Mouse (Mus musculus) neural tube, embryonic 13.5 days (tissue): Measurements from ENCODE around the gene Hdc. TPM values are rescaled to one million over a fixed set of nuclear protein-coding genes. Genes with fewer than 3 reads are reported as not detected.

Experiments
- ATAC-seq: fragments of 200-750 bp; cut with Nextera tagmentation; 2 replicates; pipeline ENCODE4 v1.8.0; 2017; ENCODE audit warnings: low read depth, mild to moderate bottlenecking, moderate TSS enrichment, moderate library complexity
- H3K27ac ChIP-seq: fragments of 300-500 bp; sonication (generic); replicated peaks from 2 replicates; pipeline ENCODE4 v1.5.1; 2015; ENCODE audit warnings: moderate library complexity, mild to moderate bottlenecking, inconsistent platforms
- H3K27me3 ChIP-seq: fragments of 300-500 bp; sonication (generic); 2 replicates; pipeline ENCODE4 v1.6.1; 2015; ENCODE audit warnings: mild to moderate bottlenecking, inconsistent platforms
- H3K36me3 ChIP-seq: fragments of 300-500 bp; sonication (generic); 2 replicates; pipeline ENCODE4 v1.6.1; 2015; ENCODE audit warnings: mild to moderate bottlenecking, inconsistent platforms
- H3K4me1 ChIP-seq: fragments of 300-500 bp; sonication (generic); replicated peaks from 2 replicates; pipeline ENCODE4 v1.6.1; 2015; ENCODE audit warnings: inconsistent platforms
- H3K4me2 ChIP-seq: fragments of 300-500 bp; sonication (generic); 2 replicates; pipeline ENCODE4 v1.6.1; 2015; ENCODE audit warnings: inconsistent platforms, mild to moderate bottlenecking, moderate library complexity
- H3K4me3 ChIP-seq: fragments of 300-500 bp; sonication (generic); 2 replicates; pipeline ENCODE4 v1.5.1; 2015; ENCODE audit warnings: mild to moderate bottlenecking, inconsistent platforms
- H3K9ac ChIP-seq: fragments of 300-500 bp; sonication (generic); 2 replicates; pipeline ENCODE4 v1.6.1; 2015; ENCODE audit warnings: moderate library complexity, mild to moderate bottlenecking, inconsistent platforms
- H3K9me3 ChIP-seq: fragments of 300-500 bp; sonication (generic); 2 replicates; pipeline ENCODE4 v1.6.1; 2016; ENCODE audit warnings: inconsistent platforms
- WGBS: fragments of 180-500 bp; shearing (Covaris S2); methylation state at CpG from one replicate; pipeline ENCODE4 v1.1.7; 2015; 5-methylcytosine and 5-hydroxymethylcytosine counted together
- polyA plus RNA-seq: library from polyadenylated mRNA; unstranded; fragments of >200 nt; fragmentation: Nextera tagmentation; extraction: Ambion mirVana; gene quantifications from 2 replicates; pipeline ENCODE4 v1.2.1, GENCODE M21; 2015

Hdc gene
- polyA plus RNA-seq, 1 experiment from 2014 or later, result 0.15 TPM

DNA sequence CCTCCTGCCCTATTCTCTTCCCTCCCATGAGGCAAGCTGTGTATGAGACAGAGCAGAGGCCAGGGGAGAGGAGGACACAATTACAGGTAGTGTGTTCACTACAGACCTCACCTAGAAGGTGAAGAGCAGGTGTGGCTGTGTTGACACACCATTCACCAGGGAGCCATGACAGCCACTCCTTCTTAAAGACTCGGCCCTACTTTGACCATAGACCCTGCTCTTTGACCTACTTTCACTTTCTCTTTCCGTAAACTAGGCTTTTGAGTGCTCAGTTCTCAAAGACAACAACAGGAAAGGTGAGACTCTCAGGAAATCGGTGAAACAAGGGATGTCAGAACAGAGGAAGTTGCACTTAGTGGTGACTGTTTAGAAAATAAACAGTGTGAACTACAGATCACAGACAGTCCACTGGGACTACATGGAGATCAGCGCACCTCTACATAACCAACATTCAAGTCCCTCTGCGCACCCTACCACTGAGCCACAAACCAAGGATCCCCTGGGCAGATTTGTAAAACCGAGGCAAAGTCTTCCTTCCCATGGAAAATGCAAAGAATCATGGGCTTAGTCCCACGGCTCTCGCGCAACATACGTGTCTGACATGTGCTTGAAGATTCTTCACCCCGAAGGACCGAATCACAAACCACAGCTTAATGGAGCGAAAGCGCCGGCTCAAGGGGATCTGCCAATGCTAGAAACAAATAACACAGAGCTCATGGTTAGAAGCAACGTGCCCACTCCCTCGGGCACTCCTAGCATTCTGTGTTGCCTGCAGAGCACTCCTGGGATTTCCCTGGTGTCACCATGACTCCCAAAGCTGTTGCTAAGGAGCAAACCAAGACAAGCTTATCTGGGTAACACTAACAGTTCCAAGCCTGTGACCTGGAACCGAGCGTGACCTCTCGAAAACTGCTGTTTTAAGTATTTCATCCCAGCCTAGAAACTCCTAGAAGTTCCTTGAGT, 21.5 kb downstream of the Hdc start:
- Histone ChIP-seq H3K27me3 (no peaks in the 10 kb centered on the region), H3K9ac (no peak overlapping the region), H3K36me3 (no peaks in the 10 kb centered on the region), H3K9me3 (no peaks in the 10 kb centered on the region), H3K27ac (no peak overlapping the region), H3K4me2 (no peak overlapping the region), H3K4me3 (no peak overlapping the region), H3K4me1 (no peaks in the 10 kb centered on the region)
- no peak for ATAC-seq
- WGBS, result 86% methylated on average over 20 of the region's 20 CpGs

DNA sequence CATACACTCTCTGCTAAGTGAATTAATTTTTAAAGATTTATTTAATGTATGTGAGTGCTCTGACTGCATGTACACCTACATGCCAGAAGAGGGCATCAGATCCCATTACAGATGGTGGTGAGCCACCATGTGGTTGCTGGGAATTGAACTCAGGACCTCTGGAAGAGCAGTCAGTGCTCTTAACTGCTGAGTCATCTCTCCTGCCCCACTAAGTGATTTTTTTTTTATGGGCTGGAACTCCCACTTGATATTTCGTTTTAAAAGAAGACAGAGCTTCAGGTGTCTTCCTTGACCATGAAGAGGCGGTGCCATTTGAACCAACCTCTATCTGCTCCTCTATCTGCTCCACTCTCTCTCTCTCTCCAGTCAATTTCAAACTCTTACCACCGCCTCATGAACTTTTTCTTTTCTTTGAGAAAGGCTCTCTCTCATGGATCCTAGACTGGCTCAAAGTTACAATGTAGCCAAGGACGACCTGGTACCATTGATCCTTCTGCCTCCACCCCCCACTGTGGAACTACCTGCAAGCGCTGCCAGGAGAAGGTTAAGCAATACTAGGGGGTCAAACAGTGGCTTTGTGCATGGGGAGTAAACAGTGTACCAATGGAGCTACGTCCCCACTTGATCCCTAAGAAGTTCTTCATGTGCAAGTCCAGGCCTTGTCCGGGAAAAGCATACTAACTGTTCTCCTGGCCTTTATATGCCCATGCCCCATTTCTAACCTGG, 22.6 kb downstream of the Hdc start:
- no peaks in the 10 kb centered on the region for H3K27me3 ChIP-seq
- no peak for ATAC-seq
- H3K4me1 ChIP-seq, result no peaks in the 10 kb centered on the region
- H3K27ac ChIP-seq, result no peak overlapping the region
- no peak overlapping the region for H3K4me3 ChIP-seq
- 89% methylated on average over 7 of the region's 7 CpGs for WGBS
- no peak overlapping the region for H3K4me2 ChIP-seq
- H3K9me3 ChIP-seq, result no peaks in the 10 kb centered on the region
- H3K36me3 ChIP-seq, result no peaks in the 10 kb centered on the region
- no peak overlapping the region for H3K9ac ChIP-seq

DNA sequence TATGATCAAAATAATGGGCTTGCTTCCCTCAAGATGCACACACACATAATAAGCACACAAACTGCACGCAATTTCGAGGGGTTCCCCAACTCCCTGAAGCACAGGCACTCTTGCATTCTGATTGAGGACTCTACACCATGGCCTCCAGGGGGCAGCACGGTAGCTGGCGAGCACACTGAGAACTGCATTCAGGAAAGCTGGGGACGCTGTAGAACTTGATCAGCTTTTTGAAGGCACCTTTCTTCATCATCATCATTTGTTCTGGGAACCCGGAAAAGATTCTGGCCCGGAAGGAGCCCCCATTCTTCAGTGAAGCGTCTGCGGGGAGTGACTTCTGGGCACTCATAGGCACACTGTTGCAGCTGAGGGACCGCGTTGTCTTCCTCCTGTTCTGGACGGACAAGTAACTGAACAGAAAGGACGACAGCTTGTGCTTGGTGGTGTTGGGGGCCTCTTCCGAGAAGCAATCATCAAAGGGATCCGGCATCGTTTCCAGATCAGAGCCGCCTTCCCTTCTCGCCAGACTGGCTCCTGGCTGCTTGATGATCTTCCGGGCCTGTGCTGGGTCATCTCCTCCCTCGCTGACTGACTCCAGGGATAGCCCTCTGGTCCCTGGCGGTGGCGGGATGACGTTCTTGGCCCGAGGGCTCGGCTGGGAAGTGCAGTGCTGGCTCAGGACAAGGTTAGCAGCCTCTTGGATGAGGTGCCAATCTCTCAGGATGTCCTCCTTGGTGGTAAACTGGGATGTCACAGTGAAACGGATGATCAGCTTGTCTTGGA, 25.1 kb downstream of the Hdc start:
- Histone ChIP-seq H3K4me3 (peak overlapping the region; percentile 32), H3K4me1 (no peaks in the 10 kb centered on the region), H3K9ac (peak overlapping the region; percentile 58), H3K27me3 (no peaks in the 10 kb centered on the region), H3K9me3 (no peaks in the 10 kb centered on the region), H3K27ac (no peak overlapping the region), H3K4me2 (peak overlapping the region; percentile 56), H3K36me3 (no peaks in the 10 kb centered on the region)
- no peak; the same call in none of the 2 replicates for ATAC-seq
- 33% methylated on average over 26 of the region's 26 CpGs for WGBS

DNA sequence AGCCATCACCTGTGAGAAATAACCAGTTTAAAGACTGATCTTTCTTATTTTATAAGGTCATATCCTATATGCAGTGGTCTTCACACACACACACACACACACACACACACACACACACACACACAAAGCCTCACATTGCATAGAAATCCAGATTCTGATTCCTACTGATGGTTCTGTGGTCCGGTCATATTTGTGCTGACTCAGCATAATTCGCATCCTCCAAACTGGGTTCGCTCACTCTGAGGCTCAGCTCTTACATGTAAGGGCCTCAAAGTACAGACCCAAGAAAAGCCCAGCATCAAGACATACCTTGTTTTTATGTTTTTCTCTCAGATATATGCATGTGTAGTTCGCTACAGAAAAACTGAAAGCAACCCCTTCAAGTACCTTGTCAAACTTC, 27.8 kb downstream of the Hdc start:
- Histone ChIP-seq H3K4me3 (no peak overlapping the region), H3K27me3 (no peaks in the 10 kb centered on the region), H3K36me3 (peaks cover 5% of the 10 kb centered on the region), H3K9me3 (no peaks in the 10 kb centered on the region), H3K4me2 (no peak overlapping the region), H3K4me1 (no peaks in the 10 kb centered on the region), H3K27ac (no peak overlapping the region), H3K9ac (no peak overlapping the region)
- 96% methylated on average over 4 of the region's 4 CpGs for WGBS
- ATAC-seq, result no peak

DNA sequence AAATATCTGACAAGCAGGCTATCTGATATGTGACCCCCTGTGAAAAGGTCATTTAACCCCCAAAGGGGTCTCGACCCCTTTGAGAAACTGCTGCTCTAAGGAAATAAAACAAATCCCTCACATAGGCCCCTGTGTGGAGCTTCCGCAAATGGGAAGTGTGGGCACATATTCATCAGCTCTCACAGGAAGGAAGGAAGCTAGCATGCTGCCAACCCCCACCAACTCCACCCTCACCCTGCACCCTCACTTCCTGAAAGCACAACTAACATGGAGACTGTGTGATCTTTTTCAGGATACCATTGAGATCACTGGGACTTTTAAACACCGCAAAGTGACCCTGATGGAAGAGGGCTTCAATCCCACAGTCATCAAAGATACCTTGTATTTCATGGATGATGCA, 31.6 kb downstream of the Hdc start:
- Histone ChIP-seq H3K36me3 (peaks cover 8% of the 10 kb centered on the region), H3K4me2 (no peak overlapping the region), H3K27ac (no peak overlapping the region), H3K4me1 (no peaks in the 10 kb centered on the region), H3K4me3 (no peak overlapping the region), H3K9me3 (no peaks in the 10 kb centered on the region), H3K27me3 (no peaks in the 10 kb centered on the region), H3K9ac (no peak overlapping the region)
- WGBS, result 85% methylated on average over 3 of the region's 3 CpGs
- ATAC-seq, result no peak

DNA sequence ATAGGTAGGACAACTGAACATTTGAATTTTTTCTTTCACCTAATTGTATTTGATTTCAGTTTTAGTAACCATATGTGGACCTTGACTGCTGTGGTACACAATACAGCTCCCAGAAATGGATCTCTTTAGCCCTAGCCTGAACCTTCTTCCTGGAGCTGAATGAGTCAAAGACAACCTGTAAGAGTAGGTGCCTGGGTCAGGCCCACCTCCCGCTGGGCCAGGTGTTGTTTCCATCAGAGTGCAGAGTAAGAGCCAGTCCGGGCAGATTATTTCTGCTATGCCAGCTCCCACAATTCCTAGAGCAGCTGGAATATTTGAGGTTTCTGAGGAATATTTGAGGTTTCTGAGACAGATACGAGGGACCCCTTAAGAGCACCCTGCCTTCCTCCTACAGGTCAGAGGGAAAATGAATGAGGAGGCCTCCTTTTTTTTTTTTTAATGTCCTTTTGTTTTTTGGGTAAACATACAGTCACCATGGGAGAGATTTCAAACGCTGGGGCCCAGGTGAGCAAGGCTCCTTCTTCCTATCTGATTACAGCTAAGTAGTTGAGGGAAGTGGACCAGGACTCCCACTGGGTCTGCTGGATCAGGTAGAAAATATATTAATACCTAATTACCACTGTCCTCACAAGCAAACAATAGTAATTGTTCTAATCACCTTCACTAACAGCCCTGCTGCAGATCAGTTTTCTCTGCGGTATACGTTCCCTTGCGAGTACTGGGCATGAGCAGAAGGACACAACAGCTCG, 34.3 kb downstream of the Hdc start:
- WGBS, result 84% methylated on average over 8 of the region's 8 CpGs
- Histone ChIP-seq H3K4me1 (no peaks in the 10 kb centered on the region), H3K9me3 (no peaks in the 10 kb centered on the region), H3K27me3 (no peaks in the 10 kb centered on the region), H3K36me3 (peaks cover 8% of the 10 kb centered on the region), H3K4me2 (no peak overlapping the region), H3K9ac (no peak overlapping the region), H3K27ac (no peak overlapping the region), H3K4me3 (no peak overlapping the region)
- ATAC-seq, result no peak

DNA sequence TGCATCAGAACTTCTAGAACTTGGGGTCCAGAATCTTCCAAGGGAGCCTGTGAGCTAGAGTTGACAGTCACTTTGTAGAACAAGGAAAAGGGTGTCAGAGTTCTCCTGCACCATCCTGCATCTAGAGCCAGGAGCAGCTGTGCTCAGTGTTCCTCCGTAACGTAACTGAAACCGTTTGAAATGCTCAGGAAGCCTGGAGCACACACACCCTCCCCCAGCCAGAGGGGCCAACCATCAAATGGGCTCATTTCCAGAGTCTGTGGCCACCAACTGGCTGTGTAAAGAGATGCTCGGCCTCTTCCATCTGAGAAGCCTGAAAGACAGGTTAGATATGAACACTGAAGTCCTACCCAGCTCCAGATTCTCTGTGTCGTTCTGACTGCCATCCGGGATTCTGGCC, 35.1 kb downstream of the Hdc start:
- no peaks in the 10 kb centered on the region for H3K4me1 ChIP-seq
- no peak overlapping the region for H3K9ac ChIP-seq
- peaks cover 8% of the 10 kb centered on the region for H3K36me3 ChIP-seq
- 78% methylated on average over 6 of the region's 6 CpGs for WGBS
- H3K4me3 ChIP-seq, result no peak overlapping the region
- no peaks in the 10 kb centered on the region for H3K9me3 ChIP-seq
- H3K27ac ChIP-seq, result no peak overlapping the region
- H3K4me2 ChIP-seq, result no peak overlapping the region
- no peaks in the 10 kb centered on the region for H3K27me3 ChIP-seq
- ATAC-seq, result no peak

DNA sequence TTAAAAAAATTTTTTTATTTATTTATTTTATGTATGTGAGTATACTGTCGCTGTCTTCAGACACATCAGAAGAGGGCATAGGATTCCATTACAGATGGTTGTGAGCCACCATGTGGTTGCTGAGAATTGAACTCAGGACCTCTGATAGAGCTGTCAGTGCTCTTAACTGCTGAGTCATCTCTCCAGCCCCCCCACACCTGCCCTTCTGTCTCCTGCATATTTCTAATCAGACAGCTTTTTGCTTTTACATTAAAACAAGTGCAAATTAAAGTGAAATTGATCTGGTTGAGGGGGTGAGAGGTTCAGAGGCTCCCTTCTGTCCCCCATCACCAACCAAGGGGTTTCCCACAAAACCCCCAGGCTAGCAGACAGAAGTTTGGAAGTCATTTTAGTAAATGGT, 39.8 kb downstream of the Hdc start:
- WGBS, result 95% methylated on average over 1 of the region's 1 CpGs
- Histone ChIP-seq H3K4me3 (no peak overlapping the region), H3K9ac (no peak overlapping the region), H3K36me3 (no peaks in the 10 kb centered on the region), H3K4me2 (no peak overlapping the region), H3K4me1 (no peaks in the 10 kb centered on the region), H3K27me3 (no peaks in the 10 kb centered on the region), H3K9me3 (no peaks in the 10 kb centered on the region), H3K27ac (no peak overlapping the region)
- no peak for ATAC-seq

DNA sequence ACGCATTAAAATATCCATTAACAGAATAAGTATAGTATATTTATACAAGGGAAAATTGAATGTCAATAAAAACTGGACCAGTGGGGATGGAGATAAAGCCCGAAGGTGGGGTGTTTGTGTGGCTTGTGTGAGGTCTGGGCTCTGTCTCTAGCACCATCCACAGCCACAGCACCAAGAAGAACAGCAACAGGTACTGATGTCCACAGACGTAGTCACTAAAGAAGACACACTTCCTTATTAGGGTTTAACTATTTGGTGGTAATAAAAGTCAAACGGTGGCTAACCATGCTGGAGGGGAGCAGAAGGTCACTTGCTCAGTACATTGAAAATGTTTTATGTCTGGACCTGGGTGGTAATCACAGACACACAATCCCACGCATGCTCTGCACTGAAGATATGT, 41.7 kb downstream of the Hdc start:
- WGBS, result 84% methylated on average over 5 of the region's 5 CpGs
- Histone ChIP-seq H3K9me3 (no peaks in the 10 kb centered on the region), H3K36me3 (no peaks in the 10 kb centered on the region), H3K27ac (no peak overlapping the region), H3K4me3 (no peak overlapping the region), H3K4me2 (no peak overlapping the region), H3K4me1 (no peaks in the 10 kb centered on the region), H3K9ac (no peak overlapping the region), H3K27me3 (no peaks in the 10 kb centered on the region)
- no peak for ATAC-seq

DNA sequence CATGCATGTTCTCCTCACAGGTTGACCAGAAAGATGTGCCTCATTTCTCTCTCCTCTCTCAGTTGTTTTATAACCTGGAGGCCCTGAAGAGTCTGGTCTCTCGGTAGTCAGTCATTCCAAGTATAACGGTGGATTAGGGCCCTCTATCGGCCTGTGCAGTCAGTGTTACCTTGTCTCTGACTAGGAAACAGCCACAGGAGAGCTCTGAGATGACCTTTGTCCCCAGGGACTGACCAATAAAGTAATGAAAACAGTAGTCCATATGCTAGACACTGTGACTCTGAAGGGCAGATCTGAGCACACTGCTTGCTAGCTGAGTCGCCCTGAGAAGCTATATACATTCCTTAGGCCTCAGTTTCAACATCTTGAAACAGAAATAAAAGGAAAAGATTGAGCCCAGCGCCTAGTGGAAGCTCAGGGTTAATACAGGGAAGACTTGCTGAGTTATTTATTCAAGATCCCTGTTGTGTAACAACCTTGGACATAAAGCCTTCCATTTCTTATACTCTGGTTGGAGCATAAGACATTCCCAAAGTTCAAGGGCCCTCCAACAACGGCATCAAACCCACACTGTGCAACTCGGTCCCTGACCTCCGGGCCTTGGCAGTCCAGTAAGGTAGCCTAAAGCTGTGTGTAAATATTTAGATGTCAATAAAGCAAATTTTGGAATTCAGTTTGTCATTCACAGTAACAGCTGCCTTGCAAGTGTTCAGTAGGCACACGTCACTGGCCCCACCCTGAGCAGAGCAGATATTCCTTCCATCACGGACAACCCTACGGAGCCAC, 43.5 kb downstream of the Hdc start:
- Histone ChIP-seq H3K4me2 (no peak overlapping the region), H3K4me3 (no peak overlapping the region), H3K9me3 (peaks cover 6% of the 10 kb centered on the region; the same call in 1 of the 2 replicates), H3K9ac (no peak overlapping the region), H3K4me1 (no peaks in the 10 kb centered on the region), H3K27me3 (no peaks in the 10 kb centered on the region), H3K36me3 (no peaks in the 10 kb centered on the region), H3K27ac (no peak overlapping the region)
- 81% methylated on average over 11 of the region's 11 CpGs for WGBS
- ATAC-seq, result no peak

DNA sequence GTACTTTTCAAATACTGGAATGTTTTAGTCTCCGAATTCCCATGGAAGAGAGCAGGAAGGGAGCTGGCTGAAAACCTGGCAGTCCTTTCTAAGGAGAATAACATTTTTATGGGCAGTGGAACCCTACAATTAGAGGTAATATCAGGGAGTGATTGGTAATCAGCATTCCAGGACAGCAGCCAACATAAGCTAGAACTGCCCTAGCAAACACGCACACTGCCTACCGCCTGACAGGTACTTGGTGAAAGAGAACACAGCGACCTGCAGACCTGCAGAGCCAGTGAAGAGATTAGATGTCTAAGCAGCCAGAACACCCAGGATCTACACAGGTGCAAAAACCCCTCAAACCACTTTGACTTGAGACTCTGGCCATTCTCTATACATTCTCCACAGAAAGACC, 46.4 kb downstream of the Hdc start:
- Histone ChIP-seq H3K9ac (no peak overlapping the region), H3K27ac (no peak overlapping the region), H3K4me2 (no peak overlapping the region), H3K4me3 (no peak overlapping the region), H3K9me3 (peaks cover 6% of the 10 kb centered on the region; the same call in 1 of the 2 replicates), H3K36me3 (no peaks in the 10 kb centered on the region), H3K27me3 (no peaks in the 10 kb centered on the region), H3K4me1 (no peaks in the 10 kb centered on the region)
- WGBS, result 83% methylated on average over 4 of the region's 4 CpGs
- no peak for ATAC-seq
